Mouse (Mus musculus) E14TG2a.4 (cell line): Measurements from ENCODE around the gene Rflna.
A peak's percentile ranks its signal among the peaks of the same experiment; 100 is the strongest.

Experiments
- H3K27me3 ChIP-seq: 2 replicates; pipeline ENCODE4 v1.6.1; 2014; ENCODE audit warnings: low read length, control low read depth; ENCODE audit not compliant: insufficient read depth
- H3K36me3 ChIP-seq: 2 replicates; pipeline ENCODE4 v1.6.1; 2014; ENCODE audit warnings: low read length, control low read depth; ENCODE audit not compliant: insufficient read depth
- H3K4me1 ChIP-seq: replicated peaks from 2 replicates; pipeline ENCODE4 v1.6.1; 2014; ENCODE audit warnings: low read depth, low read length, control low read depth
- H3K4me3 ChIP-seq: replicated peaks from 2 replicates; pipeline ENCODE4 v1.5.1; 2014; ENCODE audit warnings: mild to moderate bottlenecking, low read length
- H3K9me3 ChIP-seq: 2 replicates; pipeline ENCODE4 v1.6.1; 2014; ENCODE audit warnings: low read length, control low read depth
- CTCF ChIP-seq: conservative IDR thresholded peaks from 2 replicates; pipeline ENCODE4 v1.5.1; 2014; ENCODE audit warnings: low read length
- NANOG ChIP-seq: IDR thresholded peaks from 2 replicates; pipeline ENCODE4 v1.6.1; 2014; ENCODE audit warnings: borderline replicate concordance, low read length, mixed read lengths
- POU5F1 ChIP-seq: IDR thresholded peaks from 2 replicates; pipeline ENCODE4 v1.6.1; 2014; ENCODE audit warnings: low read length, borderline replicate concordance

The Rflna gene

GRCm38 (mm10) chr5:125016421-125017242, 13.6 kb downstream of the Rflna start:
- H3K27me3 ChIP-seq = no peaks in the 10 kb centered on the region
- no peak for TF ChIP-seq CTCF
- TF ChIP-seq POU5F1 = no peak
- TF ChIP-seq NANOG = no peak

GRCm38 (mm10) chr5:125017332-125017731, 14.3 kb downstream of the Rflna start:
- Histone ChIP-seq H3K9me3 (no peaks in the 10 kb centered on the region), H3K27me3 (no peaks in the 10 kb centered on the region), H3K4me1 (peaks cover 19% of the 10 kb centered on the region), H3K36me3 (peaks cover 75% of the 10 kb centered on the region), H3K4me3 (no peak overlapping the region)
- no peak for TF ChIP-seq CTCF
- no peak for TF ChIP-seq NANOG
- no peak for TF ChIP-seq POU5F1

More at GRCm38 (mm10) chr5:125016421-125017242, 13.6 kb downstream of the Rflna start:
- Histone ChIP-seq H3K9me3 (no peaks in the 10 kb centered on the region), H3K4me3 (no peak overlapping the region), H3K36me3 (peaks cover 68% of the 10 kb centered on the region), H3K4me1 (peaks cover 24% of the 10 kb centered on the region)

GRCm38 (mm10) chr5:125019099-125019498, 16.1 kb downstream of the Rflna start:
- no peaks in the 10 kb centered on the region for H3K27me3 ChIP-seq
- H3K36me3 ChIP-seq = peaks cover 80% of the 10 kb centered on the region
- no peaks in the 10 kb centered on the region for H3K9me3 ChIP-seq
- peaks cover 19% of the 10 kb centered on the region for H3K4me1 ChIP-seq
- TF ChIP-seq NANOG (no peak), POU5F1 (no peak)
- no peak overlapping the region for H3K4me3 ChIP-seq

- Histone ChIP-seq H3K36me3 (peaks cover 85% of the 10 kb centered on the region), H3K9me3 (no peaks in the 10 kb centered on the region), H3K4me3 (no peak overlapping the region), H3K27me3 (no peaks in the 10 kb centered on the region), H3K4me1 (peaks cover 19% of the 10 kb centered on the region)
- TF ChIP-seq NANOG (no peak), POU5F1 (no peak)
Observed at GRCm38 (mm10) chr5:125021298-125021697, 18.3 kb downstream of the Rflna start.

GRCm38 (mm10) chr5:125024002-125024401, 21.0 kb downstream of the Rflna start:
- TF ChIP-seq CTCF = peak; percentile 20; the same call in 1 of the 2 replicates
- no peak for TF ChIP-seq POU5F1
- Histone ChIP-seq H3K4me3 (no peak overlapping the region), H3K27me3 (no peaks in the 10 kb centered on the region), H3K9me3 (no peaks in the 10 kb centered on the region), H3K36me3 (peaks cover 83% of the 10 kb centered on the region), H3K4me1 (peaks cover 25% of the 10 kb centered on the region)

- Histone ChIP-seq H3K9me3 (no peaks in the 10 kb centered on the region), H3K27me3 (no peaks in the 10 kb centered on the region), H3K36me3 (peaks cover 96% of the 10 kb centered on the region), H3K4me1 (peaks cover 32% of the 10 kb centered on the region), H3K4me3 (peak overlapping the region; percentile 41)
- TF ChIP-seq POU5F1 = no peak
- TF ChIP-seq CTCF = no peak
- TF ChIP-seq NANOG = no peak
Observed at GRCm38 (mm10) chr5:125028371-125028770, 25.4 kb downstream of the Rflna start.

GRCm38 (mm10) chr5:125028911-125029310, 25.9 kb downstream of the Rflna start:
- Histone ChIP-seq H3K9me3 (no peaks in the 10 kb centered on the region), H3K4me3 (peak overlapping the region; percentile 41), H3K4me1 (peaks cover 33% of the 10 kb centered on the region), H3K27me3 (no peaks in the 10 kb centered on the region), H3K36me3 (peaks cover 96% of the 10 kb centered on the region)
- no peak for TF ChIP-seq POU5F1
- no peak for TF ChIP-seq NANOG
- TF ChIP-seq CTCF = no peak

GRCm38 (mm10) chr5:125036483-125036882, 33.5 kb downstream of the Rflna start:
- Histone ChIP-seq H3K36me3 (peaks cover 100% of the 10 kb centered on the region), H3K4me3 (no peak overlapping the region), H3K27me3 (no peaks in the 10 kb centered on the region), H3K4me1 (peaks cover 17% of the 10 kb centered on the region), H3K9me3 (no peaks in the 10 kb centered on the region)
- TF ChIP-seq POU5F1 (no peak), NANOG (no peak), CTCF (no peak)

- no peak for TF ChIP-seq CTCF
- TF ChIP-seq POU5F1 = no peak
- no peak for TF ChIP-seq NANOG
- no peaks in the 10 kb centered on the region for H3K9me3 ChIP-seq
- H3K27me3 ChIP-seq = no peaks in the 10 kb centered on the region
- H3K4me3 ChIP-seq = no peak overlapping the region
- peaks cover 99% of the 10 kb centered on the region for H3K36me3 ChIP-seq
- H3K4me1 ChIP-seq = peaks cover 30% of the 10 kb centered on the region
Observed at GRCm38 (mm10) chr5:125039377-125040027, 36.5 kb downstream of the Rflna start.
